Mouse (Mus musculus): Measurements from ENCODE around the gene Bet1l.
"Not testable (repeated sequence)": the region's sequence is repeated elsewhere in the genome, so short reads cannot be mapped to it uniquely, and the experiment has no call there.

The Bet1l gene

DNA sequence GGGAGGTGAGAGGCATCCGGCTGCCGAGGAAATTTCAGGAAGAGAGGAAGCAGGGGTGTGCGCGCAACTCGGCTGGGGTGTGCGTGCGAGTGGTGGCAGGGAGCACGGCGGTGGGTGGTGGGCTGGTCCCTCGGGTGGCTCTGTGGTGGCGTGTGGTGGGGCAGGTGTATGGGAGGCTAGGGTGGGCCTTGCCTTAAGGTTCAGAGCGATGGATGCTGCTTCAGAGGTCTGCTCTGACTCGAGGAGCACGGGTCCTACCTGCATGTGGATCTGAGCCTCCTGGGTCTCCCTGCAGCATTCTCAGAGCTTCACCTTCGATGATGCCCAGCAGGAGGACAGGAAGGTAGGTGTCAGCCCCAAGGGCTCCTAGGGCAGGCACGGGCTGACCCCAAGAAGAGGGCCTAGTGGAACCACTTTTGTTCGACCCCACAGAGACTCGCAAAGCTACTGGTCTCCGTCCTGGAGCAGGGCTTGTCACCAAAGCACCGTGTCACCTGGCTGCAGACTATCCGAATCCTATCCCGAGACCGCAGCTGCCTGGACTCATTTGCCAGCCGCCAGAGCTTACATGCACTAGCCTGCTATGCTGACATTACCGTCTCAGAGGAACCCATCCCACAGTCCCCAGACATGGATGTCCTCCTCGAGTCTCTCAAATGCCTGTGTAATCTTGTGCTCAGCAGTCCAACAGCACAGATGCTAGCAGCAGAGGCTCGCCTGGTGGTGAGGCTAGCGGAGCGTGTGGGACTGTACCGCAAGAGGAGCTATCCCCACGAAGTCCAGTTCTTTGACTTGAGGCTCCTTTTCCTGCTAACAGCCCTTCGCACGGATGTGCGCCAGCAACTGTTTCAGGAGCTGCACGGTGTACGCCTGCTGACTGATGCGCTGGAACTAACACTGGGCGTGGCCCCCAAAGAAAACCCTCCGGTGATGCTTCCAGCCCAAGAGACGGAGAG lies at the start of gene Bet1l:
Gene Bet1l, minus strand, starts transcription at position 28 of the 956 bp plus-strand sequence.
- peak; percentile 17 for DNase-seq (ENCODE audit: low spot score)

DNA sequence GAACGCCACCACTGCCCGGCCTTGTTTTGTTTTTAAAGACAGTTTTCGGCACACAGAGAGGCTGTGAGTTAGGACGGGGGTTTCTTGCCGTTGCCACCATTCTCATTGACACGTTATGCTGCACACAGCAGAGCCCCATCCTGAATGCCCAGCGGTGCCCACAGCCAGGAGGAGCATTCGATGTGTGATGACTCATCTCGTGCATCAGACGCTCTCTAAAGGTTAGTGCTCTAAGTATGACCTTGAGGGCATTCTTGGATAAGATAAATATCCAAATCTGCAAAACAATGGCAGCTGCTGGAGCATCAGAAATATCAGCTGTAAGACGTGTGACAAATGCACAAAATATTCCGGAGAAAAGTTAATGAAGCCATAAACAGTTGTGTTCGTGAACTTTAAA lies 49.8 kb upstream of the Bet1l start:
- DNase-seq (ENCODE audit: low spot score) = no peak

- no peak for DNase-seq (ENCODE audit: low spot score)
Measured at GRCm38 (mm10) chr7:140905642-140906081, 48.3 kb upstream of the Bet1l start.

DNA sequence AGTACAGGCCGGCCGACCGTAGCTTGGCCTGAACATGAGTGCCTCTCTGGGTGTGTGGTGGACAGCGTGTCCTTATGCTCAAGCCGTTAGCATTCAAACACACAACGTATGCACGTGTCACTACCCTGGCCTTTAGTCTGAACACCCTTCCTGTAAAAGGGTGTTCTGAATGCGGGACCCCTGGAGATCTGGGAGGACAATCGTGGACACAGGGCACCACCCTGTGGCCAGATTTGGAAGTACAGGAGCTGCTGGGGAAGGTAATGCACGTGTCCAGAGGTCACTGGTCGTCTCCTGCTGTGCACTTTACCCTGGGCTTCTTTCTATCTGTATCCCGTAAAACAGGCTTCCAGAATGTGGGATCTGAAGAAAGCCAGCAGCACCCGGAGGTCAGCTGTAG lies 45.8 kb upstream of the Bet1l start:
- DNase-seq (ENCODE audit: low spot score) = peak; percentile 86

GRCm38 (mm10) chr7:140902036-140902875 lies 44.9 kb upstream of the Bet1l start:
- DNase-seq (ENCODE audit: low spot score) = no peak

- DNase-seq (ENCODE audit: low spot score) = no peak
Measured at GRCm38 (mm10) chr7:140900220-140900619, 42.8 kb upstream of the Bet1l start, which contains the start of gene Cox8b. Cox8b (minus strand) TSS chr7:140900446.

- no peak for DNase-seq (ENCODE audit: low spot score)
Measured at GRCm38 (mm10) chr7:140899121-140899520, 41.7 kb upstream of the Bet1l start.

GRCm38 (mm10) chr7:140897863-140898262 lies 40.5 kb upstream of the Bet1l start:
- DNase-seq (ENCODE audit: low spot score) = no peak

- DNase-seq (ENCODE audit: low spot score) = no peak
Measured at GRCm38 (mm10) chr7:140894611-140895010, 37.2 kb upstream of the Bet1l start.

GRCm38 (mm10) chr7:140894031-140894430 lies 36.7 kb upstream of the Bet1l start:
- no peak for DNase-seq (ENCODE audit: low spot score)

DNA sequence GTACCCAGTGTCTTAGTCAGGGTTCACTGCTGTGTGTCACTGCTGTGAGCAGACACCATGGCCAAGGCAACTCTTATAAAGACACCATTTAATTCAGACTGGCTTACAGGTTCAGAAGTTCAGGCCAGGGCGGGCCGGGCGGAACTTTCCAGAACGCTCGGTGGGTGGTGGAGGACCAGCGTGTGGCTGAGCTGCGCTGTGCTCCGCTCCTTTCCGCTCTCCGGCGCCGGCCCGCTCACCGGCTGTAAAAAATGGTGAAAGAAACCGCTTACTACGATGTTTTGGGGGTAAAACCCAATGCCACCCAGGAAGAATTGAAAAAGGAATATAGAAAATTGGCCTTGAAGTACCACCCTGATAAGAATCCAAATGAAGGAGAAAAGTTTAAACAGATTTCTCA lies 33.3 kb upstream of the Bet1l start:
- not testable (repeated sequence) for DNase-seq (ENCODE audit: low spot score)

- no peak for DNase-seq (ENCODE audit: low spot score)
Measured at GRCm38 (mm10) chr7:140882469-140882803, 25.1 kb upstream of the Bet1l start.

GRCm38 (mm10) chr7:140881696-140882468 lies 24.5 kb upstream of the Bet1l start, which contains the start of the genes Psmd13 and Sirt3:
Psmd13 (plus strand) TSS chr7:140881968.
Sirt3 (minus strand) TSS chr7:140882309.
- peak; percentile 95 for DNase-seq (ENCODE audit: low spot score)

DNA sequence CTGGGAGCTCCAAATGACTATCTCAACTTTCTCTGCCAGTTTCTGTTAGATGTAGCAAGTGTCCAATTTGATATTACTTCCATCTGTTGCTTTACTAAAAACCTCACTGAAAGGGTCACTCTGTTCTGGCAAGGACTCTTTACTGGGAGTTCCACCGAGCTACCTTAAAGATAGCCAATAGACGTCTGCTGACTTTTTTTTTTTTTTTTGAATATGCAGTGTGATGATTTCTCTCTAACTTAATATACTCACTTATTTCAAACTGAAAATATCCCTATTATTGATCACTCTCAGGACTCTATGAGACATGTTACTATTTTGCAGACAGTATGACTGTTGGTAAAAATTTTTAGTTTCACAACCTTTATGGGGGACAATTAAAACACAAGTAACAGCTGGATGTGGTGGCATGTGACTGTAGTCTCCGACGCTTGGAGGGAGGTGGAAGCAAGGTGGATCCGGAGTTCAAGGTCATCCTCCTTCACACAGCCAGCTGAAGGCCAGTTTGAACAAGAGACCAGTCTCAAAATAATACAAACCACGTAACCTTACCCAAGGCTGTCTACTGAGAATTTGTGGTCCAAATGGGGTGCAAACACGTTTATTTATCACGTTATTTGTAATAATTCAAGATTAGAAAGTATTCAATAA lies 23.6 kb upstream of the Bet1l start:
- no peak for DNase-seq (ENCODE audit: low spot score)

- no peak for DNase-seq (ENCODE audit: low spot score)
Measured at GRCm38 (mm10) chr7:140880419-140880818, 23.0 kb upstream of the Bet1l start.

DNA sequence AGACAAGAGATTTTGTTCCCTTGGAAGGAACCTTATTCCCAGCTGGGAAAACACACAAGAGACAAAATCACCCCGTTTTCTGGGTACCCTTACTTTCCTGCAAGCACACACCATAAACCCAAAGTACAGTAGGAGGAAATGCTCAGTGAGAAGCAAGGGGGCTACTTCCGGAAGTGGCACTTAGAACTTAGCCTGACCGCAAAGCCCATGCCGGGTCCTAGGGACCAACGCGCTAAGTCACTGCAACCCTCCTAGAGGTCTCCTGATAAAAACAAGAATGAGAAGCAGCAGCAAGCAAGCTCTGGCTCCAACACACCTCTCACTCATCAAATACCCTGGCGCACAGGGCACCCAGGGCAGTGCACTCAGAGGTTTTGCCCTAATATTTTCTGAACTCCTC lies 22.0 kb upstream of the Bet1l start:
- no peak for DNase-seq (ENCODE audit: low spot score)

GRCm38 (mm10) chr7:140877364-140877763 lies 20.0 kb upstream of the Bet1l start:
- DNase-seq (ENCODE audit: low spot score) = no peak

DNA sequence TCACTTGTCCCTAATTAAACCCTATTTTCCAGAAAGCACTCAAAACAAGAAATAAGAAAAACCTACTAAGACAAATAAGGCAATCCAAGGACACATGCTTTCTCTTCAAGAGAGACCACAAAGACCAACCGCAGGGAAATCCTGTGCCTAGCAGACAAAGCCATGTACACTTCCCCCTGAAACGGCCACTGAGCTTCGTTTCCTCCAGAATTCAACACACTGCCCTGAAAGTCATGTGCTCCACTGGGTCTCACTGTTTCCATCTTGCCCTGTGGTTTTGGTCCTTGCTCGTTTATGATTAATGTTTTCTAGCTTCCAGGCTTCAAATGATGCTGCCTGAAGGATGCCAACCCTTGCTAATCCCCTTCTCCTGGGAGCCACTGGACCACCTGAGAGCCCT lies 16.8 kb upstream of the Bet1l start:
- no peak for DNase-seq (ENCODE audit: low spot score)

DNA sequence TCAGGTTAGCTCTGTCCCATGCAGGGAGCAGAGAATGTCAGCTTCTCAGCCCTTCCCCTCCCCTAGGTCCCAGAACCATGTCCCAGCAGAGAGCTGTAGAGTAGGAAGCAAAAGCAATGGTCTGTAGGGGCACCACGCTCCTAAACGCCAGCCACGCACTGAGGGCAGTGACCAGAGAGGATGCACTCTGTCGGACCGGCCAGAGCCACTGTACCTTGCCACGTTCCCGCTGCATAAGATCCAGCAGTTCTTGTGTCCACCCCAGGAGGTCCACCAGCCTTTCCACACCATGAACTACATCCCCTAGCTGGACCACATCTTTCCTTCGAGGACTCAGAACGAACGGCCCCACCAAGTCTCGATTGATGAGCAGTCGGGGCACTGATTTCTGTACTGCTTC lies 7.4 kb upstream of the Bet1l start:
- no peak for DNase-seq (ENCODE audit: low spot score)

GRCm38 (mm10) chr7:140860728-140861127 lies 3.4 kb upstream of the Bet1l start:
- no peak for DNase-seq (ENCODE audit: low spot score)

DNA sequence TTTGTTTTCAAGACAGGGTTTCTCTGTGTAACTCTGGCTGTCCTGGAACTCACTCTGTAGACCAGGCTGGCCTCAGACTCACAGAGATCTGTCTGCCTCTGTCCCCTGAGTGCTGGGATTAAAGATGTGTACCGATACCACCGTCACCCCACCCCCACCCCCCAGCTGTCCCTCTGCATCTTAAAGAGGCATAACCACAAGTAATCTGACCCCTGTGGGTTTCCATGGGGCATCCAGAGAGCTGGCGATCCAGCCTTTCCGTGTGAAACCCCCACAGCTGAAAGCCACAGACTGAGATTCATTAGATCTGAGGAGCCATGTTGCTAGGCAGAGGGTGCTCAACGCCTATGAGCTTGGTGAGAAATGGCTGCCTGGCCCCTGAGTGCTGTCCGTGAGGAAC lies 2.6 kb upstream of the Bet1l start:
- DNase-seq (ENCODE audit: low spot score) = no peak

All from retina, embryonic 14.5 days (tissue).